In the genomic region with DNA sequence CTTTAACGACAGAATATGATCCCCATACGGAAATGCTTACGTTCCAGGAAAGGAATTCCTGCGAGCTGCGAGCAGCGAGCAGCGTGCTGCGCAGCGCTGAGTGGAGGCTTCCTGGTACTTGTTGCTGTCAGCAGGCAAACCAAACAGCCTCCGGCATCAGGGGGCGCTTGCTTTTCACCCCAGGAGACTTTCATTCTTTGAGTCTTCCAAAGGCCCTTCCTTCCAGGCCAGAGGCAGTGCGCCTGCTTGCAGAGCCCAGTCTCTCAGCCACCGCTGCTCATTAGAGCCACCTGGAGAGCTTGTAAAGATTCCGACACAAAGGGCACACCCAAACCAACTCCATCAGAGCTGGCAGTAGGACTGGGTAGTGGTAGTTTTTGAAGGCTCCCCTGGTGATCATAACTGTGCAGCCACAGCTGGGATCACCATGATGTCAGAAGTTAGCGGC, we compare ENCODE assay signal across 8 mouse cellular contexts. TPM values are rescaled to one million over a fixed set of nuclear protein-coding genes. Genes with fewer than 3 reads are reported as not detected.
DNase-seq lines count a peak whose midpoint lies in the region; ATAC-seq lines count a peak whose summit lies in the region.

No protein-coding gene starts in this region.

- H3K4me3 ChIP-seq in kidney, embryonic 15.5 days (replicated peaks): peak overlapping the region; percentile 34

- DNase-seq in kidney, adult 9 months: no peak
- peak; percentile 87 for DNase-seq in embryo, embryonic 11 days
- peak; percentile 65 for DNase-seq in heart, postnatal 4 days
- peak; percentile 44 to 47 for DNase-seq in lung, postnatal 4 days
- no peak for DNase-seq in cerebellum, adult 18-20 months
- DNase-seq in layer of hippocampus, postnatal 25 days (ENCODE audit: extremely low spot score in 1 of 2, low spot score in 1 of 2): no peak

- 7% methylated on average over 15 of the region's 15 CpGs for WGBS in kidney, embryonic 15.5 days

- no peaks in the 10 kb centered on the region for H3K36me3 ChIP-seq in kidney, embryonic 15.5 days

- peaks cover 16% of the 10 kb centered on the region for H3K27me3 ChIP-seq in kidney, embryonic 15.5 days

- H3K9ac ChIP-seq in kidney, embryonic 15.5 days: 0 out of 2 replicates have a peak overlapping the region, but pooled peaks have one; percentile 17

- H3K27ac ChIP-seq in kidney, embryonic 15.5 days: no peak overlapping the region

- ATAC-seq in kidney, embryonic 15.5 days (replicated peaks; ENCODE audit: low FRiP score): peak; percentile 74; the same call in 1 of the 2 replicates
- ATAC-seq in granulocyte monocyte progenitor cell, adult 5-6 weeks (replicated peaks; ENCODE audit: poor library complexity, severe bottlenecking): no peak; the same call in 1 of the 2 replicates

- H3K9me3 ChIP-seq in kidney, embryonic 15.5 days (replicated peaks): no peaks in the 10 kb centered on the region

- peaks cover 16% of the 10 kb centered on the region for H3K4me1 ChIP-seq in kidney, embryonic 15.5 days

- H3K4me2 ChIP-seq in kidney, embryonic 15.5 days: peak overlapping the region; percentile 62

RNA-seq across cellular contexts. Expression of a gene that starts 48.9 kb away (rescaled TPM):
- polyA plus RNA-seq in kidney, embryonic 15.5 days (2015; fragmentation: Nextera tagmentation; extraction: Ambion mirVana): 0.68 and 1.8 TPM in 2 replicates
- under 1 TPM; 0.31 to 0.36 TPM for total RNA-seq in heart, postnatal 4 days (2021)
- total RNA-seq in granulocyte monocyte progenitor cell, adult 5-6 weeks (2014; fragmentation: Nextera tagmentation): not detected in 2 replicates
- not detected in 2 replicates for total RNA-seq in granulocyte monocyte progenitor cell, adult 5-6 weeks (2017)
- not detected for total RNA-seq in layer of hippocampus, postnatal 25 days (2021)

Comparison
In these comparisons a context has a peak if more than half of its experiments do, and no peak if none do; other contexts are left out.
1. DNase-seq: peak in embryo, embryonic 11 days (single experiment), heart, postnatal 4 days (single experiment) and lung, postnatal 4 days (2 of 2); none in kidney, adult 9 months (single experiment), cerebellum, adult 18-20 months (0 of 2) and layer of hippocampus, postnatal 25 days (0 of 2).